Mouse (Mus musculus): ENCODE data around the gene 3110040N11Rik. TPM values are rescaled to one million over a fixed set of nuclear protein-coding genes. Genes with fewer than 3 reads are reported as not detected.

3110040N11Rik gene
- polyA plus RNA-seq, 1 experiment: 13.9 TPM

DNA sequence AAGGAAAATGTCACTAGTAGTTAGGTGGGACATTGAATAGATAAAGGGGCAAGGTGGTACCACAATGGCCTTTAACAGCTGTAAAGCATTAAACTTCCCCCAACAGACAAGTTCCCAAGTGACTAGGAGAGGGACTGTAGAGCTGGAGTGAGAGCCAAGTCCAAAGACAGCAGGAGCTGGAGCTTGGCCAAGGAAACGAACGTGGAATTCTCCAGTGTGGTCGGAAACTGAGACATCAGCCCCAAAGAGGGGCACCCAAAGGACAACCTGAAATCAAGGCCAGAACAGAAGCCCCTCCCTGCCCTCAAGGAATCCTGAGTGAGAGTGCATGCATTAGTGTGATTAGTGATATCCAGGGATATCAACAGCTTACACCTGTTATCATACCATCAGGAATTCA lies 36.1 kb upstream of the 3110040N11Rik start:
- H3K4me3 ChIP-seq (replicated peaks; ENCODE audit: control insufficient read depth, low read depth, low read length): no peak overlapping the region
- H3K27ac ChIP-seq (ENCODE audit: control insufficient read depth, insufficient read depth, low read depth, low read length, poor library complexity): no peak overlapping the region
- WGBS: 84% methylated on average over 3 of the region's 3 CpGs
- H3K4me1 ChIP-seq (ENCODE audit: control insufficient read depth, insufficient read depth, low read length): no peaks in the 10 kb centered on the region; the same call in 1 of the 2 replicates
- TF ChIP-seq CTCF (IDR thresholded peaks at IDR 0.05; ENCODE audit: control insufficient read depth, insufficient read depth, low read length) (no peak), POLR2A (IDR thresholded peaks at IDR 0.05; ENCODE audit: borderline replicate concordance, control insufficient read depth, low read depth, low read length) (no peak)

DNA sequence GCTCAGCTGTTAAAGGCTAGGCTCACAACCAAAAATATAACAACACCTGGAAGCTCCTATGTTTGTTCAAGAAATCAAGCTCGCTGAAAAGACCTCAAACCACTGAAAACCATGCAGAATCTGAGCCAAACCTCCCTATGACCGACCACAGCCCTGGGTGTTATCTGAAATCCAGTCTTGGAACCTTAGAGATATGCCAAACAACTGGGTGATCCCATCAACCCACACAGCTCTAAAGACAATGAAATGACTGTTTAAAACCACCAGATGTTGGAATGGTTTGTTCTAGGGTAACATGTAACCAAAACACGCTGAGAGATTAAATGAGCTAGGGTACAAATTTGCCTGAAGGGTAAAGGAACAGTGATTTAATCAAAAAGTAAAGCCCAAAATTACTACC lies 35.6 kb upstream of the 3110040N11Rik start:
- whole genome bisulfite sequencing: 51% methylated on average over 3 of the region's 3 CpGs
- Histone ChIP-seq H3K4me3 (replicated peaks; ENCODE audit: control insufficient read depth, low read depth, low read length) (no peak overlapping the region), H3K27ac (ENCODE audit: control insufficient read depth, insufficient read depth, low read depth, low read length, poor library complexity) (no peak overlapping the region), H3K4me1 (ENCODE audit: control insufficient read depth, insufficient read depth, low read length) (no peaks in the 10 kb centered on the region; the same call in 1 of the 2 replicates)
- TF ChIP-seq CTCF (IDR thresholded peaks at IDR 0.05; ENCODE audit: control insufficient read depth, insufficient read depth, low read length): no peak
- TF ChIP-seq POLR2A (IDR thresholded peaks at IDR 0.05; ENCODE audit: borderline replicate concordance, control insufficient read depth, low read depth, low read length): no peak

DNA sequence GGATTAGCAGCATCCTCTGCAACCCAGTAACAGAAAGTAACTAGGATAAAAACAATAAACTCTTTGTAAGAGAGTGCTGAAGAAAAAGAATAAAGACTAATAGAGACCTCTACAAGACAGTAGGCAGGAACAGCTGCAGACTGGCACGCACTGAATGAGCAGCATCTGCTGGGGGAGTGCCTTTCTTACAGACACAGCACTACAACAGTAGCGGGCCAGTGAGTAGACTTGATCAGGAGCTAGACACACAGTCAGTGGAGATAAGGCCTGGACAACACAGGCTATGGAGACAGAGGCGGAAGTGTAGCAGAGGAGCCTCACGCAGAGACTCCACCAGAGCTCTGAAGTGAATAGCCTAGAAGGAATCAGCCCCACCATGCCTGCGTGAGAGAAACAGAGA lies 16.8 kb upstream of the 3110040N11Rik start:
- Histone ChIP-seq H3K4me1 (ENCODE audit: control insufficient read depth, insufficient read depth, low read length) (no peaks in the 10 kb centered on the region), H3K4me3 (replicated peaks; ENCODE audit: control insufficient read depth, low read depth, low read length) (no peak overlapping the region), H3K27ac (ENCODE audit: control insufficient read depth, insufficient read depth, low read depth, low read length, poor library complexity) (no peak overlapping the region)
- TF ChIP-seq CTCF (IDR thresholded peaks at IDR 0.05; ENCODE audit: control insufficient read depth, insufficient read depth, low read length) (no peak), POLR2A (IDR thresholded peaks at IDR 0.05; ENCODE audit: borderline replicate concordance, control insufficient read depth, low read depth, low read length) (no peak)
- 79% methylated on average over 5 of the region's 5 CpGs for WGBS

- TF ChIP-seq CTCF (IDR thresholded peaks at IDR 0.05; ENCODE audit: control insufficient read depth, insufficient read depth, low read length) (no peak), POLR2A (IDR thresholded peaks at IDR 0.05; ENCODE audit: borderline replicate concordance, control insufficient read depth, low read depth, low read length) (no peak)
- Histone ChIP-seq H3K4me1 (ENCODE audit: control insufficient read depth, insufficient read depth, low read length) (peaks cover 1% of the 10 kb centered on the region; the same call in 1 of the 2 replicates), H3K27ac (ENCODE audit: control insufficient read depth, insufficient read depth, low read depth, low read length, poor library complexity) (peak overlapping the region; percentile 95; the same call in 1 of the 2 replicates), H3K4me3 (replicated peaks; ENCODE audit: control insufficient read depth, low read depth, low read length) (peak overlapping the region; percentile 96)
- WGBS: 3% methylated on average over 5 of the region's 5 CpGs
These were observed 742 bp downstream of the 3110040N11Rik start for GRCm38 (mm10) chr7:81788536-81788935.

GRCm38 (mm10) chr7:81777667-81778218 lies 11.5 kb downstream of the 3110040N11Rik start:
- 66% methylated on average over 10 of the region's 10 CpGs for WGBS
- Histone ChIP-seq H3K4me1 (ENCODE audit: control insufficient read depth, insufficient read depth, low read length) (no peaks in the 10 kb centered on the region), H3K4me3 (replicated peaks; ENCODE audit: control insufficient read depth, low read depth, low read length) (no peak overlapping the region), H3K27ac (ENCODE audit: control insufficient read depth, insufficient read depth, low read depth, low read length, poor library complexity) (no peak overlapping the region)
- TF ChIP-seq POLR2A (IDR thresholded peaks at IDR 0.05; ENCODE audit: borderline replicate concordance, control insufficient read depth, low read depth, low read length) (no peak), CTCF (IDR thresholded peaks at IDR 0.05; ENCODE audit: control insufficient read depth, insufficient read depth, low read length) (no peak)

DNA sequence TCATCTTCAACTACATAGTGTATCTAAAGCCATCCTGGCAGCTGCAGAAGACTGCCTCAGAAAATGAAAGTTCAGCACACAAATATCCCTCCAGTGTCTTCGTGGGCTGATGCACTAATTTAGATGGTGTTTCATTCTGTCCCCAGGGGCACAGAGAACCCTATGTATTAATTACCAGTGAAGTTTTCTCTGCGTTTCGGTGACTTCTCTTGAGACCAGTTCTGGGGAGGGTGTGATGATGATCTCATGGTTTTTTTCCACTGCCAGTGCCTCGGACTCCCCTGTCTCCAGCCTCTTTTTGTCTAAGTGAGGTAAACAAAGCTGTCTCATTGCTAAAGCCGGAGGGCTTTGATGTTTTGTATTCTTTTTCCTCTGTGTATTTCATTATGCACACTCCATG lies 14.0 kb downstream of the 3110040N11Rik start:
- Histone ChIP-seq H3K27ac (ENCODE audit: control insufficient read depth, insufficient read depth, low read depth, low read length, poor library complexity) (no peak overlapping the region), H3K4me3 (replicated peaks; ENCODE audit: control insufficient read depth, low read depth, low read length) (no peak overlapping the region), H3K4me1 (ENCODE audit: control insufficient read depth, insufficient read depth, low read length) (no peaks in the 10 kb centered on the region)
- no peak for TF ChIP-seq CTCF (IDR thresholded peaks at IDR 0.05; ENCODE audit: control insufficient read depth, insufficient read depth, low read length)
- TF ChIP-seq POLR2A (IDR thresholded peaks at IDR 0.05; ENCODE audit: borderline replicate concordance, control insufficient read depth, low read depth, low read length): no peak
- 82% methylated on average over 5 of the region's 5 CpGs for WGBS

DNA sequence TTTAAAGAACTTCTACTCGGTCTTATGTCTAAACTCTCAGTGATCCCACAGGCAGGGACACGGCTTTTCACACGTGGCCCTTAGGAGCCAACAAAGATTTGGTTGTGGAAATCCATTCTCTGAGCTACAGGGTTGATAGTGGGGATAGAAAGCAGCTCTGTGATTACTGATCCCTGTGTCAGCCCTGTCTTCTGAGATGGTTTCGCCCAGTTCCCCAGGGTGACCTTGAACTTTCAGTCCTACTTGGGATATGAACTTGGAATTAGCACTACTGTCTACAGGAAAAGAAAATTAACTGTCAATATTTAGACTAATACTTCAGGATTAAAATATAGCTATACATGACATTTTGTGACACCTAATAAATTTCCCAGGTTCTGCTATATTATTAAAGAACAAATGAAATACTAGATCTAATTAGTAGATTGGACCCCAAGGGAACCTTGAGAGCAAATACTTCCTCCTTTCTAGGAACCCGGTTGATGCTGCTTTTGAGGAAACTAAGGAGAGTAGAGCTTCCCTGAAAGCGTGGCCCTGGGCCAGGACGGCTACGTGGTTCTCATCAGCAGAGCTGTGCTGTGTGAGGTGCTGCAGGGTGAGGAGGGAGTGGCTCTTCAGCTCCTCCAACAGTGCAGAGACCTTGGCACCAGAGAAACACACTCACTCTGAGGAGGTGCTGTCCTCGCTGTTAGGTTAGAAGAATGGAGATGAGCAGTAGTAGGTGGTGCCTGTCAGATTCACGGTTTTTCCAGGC lies 16.3 kb downstream of the 3110040N11Rik start:
- no peak for TF ChIP-seq POLR2A (IDR thresholded peaks at IDR 0.05; ENCODE audit: borderline replicate concordance, control insufficient read depth, low read depth, low read length)
- TF ChIP-seq CTCF (IDR thresholded peaks at IDR 0.05; ENCODE audit: control insufficient read depth, insufficient read depth, low read length): no peak
- WGBS: 48% methylated on average over 10 of the region's 10 CpGs
- H3K4me1 ChIP-seq (ENCODE audit: control insufficient read depth, insufficient read depth, low read length): no peaks in the 10 kb centered on the region
- no peak overlapping the region for H3K4me3 ChIP-seq (replicated peaks; ENCODE audit: control insufficient read depth, low read depth, low read length)
- H3K27ac ChIP-seq (ENCODE audit: control insufficient read depth, insufficient read depth, low read depth, low read length, poor library complexity): no peak overlapping the region

DNA sequence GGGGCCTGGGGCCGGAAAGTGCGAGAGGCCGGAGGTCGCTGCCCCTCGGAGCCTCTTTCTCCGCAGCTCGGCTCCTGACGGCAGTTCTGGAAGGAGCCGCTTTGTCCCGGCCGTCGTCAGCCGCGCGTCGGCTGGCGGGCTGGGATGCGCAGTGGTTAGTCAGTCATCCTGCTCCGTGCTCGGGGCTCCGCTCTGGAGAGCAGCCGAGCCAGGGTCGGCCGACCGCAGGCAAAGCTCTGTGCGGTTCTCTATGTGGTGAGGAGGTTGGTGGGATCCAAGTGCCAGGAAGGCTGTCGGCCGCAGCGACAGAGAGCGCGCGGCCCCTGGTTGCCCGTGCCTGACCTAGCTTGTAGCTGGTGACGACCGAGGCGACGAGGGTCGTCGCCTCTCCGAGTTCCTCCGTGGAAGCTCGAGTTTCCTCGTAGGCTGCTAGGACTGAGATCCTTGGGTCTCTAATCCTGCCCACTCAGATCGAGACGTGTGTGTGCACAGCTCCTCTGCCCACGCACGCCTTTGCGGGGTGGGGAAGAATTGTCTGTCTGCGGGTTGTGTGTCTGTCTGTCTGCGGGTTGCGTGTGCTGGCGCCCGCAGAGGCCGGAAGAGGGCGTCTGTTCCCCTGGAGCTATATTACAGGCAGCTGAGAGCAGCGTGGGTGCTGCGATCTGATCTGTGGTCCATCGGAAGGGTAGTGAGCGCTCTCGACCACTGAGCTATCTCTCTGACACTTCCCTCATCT lies 26.0 kb downstream of the 3110040N11Rik start:
- TF ChIP-seq CTCF (IDR thresholded peaks at IDR 0.05; ENCODE audit: control insufficient read depth, insufficient read depth, low read length): peak; percentile 49
- TF ChIP-seq POLR2A (IDR thresholded peaks at IDR 0.05; ENCODE audit: borderline replicate concordance, control insufficient read depth, low read depth, low read length): no peak
- Histone ChIP-seq H3K4me1 (ENCODE audit: control insufficient read depth, insufficient read depth, low read length) (peaks cover 3% of the 10 kb centered on the region), H3K4me3 (replicated peaks; ENCODE audit: control insufficient read depth, low read depth, low read length) (peak overlapping the region; percentile 100), H3K27ac (ENCODE audit: control insufficient read depth, insufficient read depth, low read depth, low read length, poor library complexity) (peak overlapping the region; percentile 85)
- WGBS: 2% methylated on average over 60 of the region's 60 CpGs
